Mouse (Mus musculus): ENCODE results near the gene Lrp5.

Gene Lrp5

GRCm38 (mm10) chr19:3656144-3656543 is 30.2 kb downstream of the Lrp5 start:
- DNase-seq (ENCODE audit: low read depth, low spot score): no peak

GRCm38 (mm10) chr19:3654940-3655339 is 31.4 kb downstream of the Lrp5 start:
- DNase-seq (ENCODE audit: low read depth, low spot score): no peak

- no peak for DNase-seq (ENCODE audit: low read depth, low spot score)
These were observed 32.3 kb downstream of the Lrp5 start for GRCm38 (mm10) chr19:3654058-3654457.

GRCm38 (mm10) chr19:3653508-3653907 is 32.9 kb downstream of the Lrp5 start:
- DNase-seq (ENCODE audit: low read depth, low spot score): no peak

- DNase-seq (ENCODE audit: low read depth, low spot score): no peak
These were observed 34.4 kb downstream of the Lrp5 start for GRCm38 (mm10) chr19:3651989-3652388.

- peak; percentile 65 for DNase-seq (ENCODE audit: low read depth, low spot score)
These were observed 35.1 kb downstream of the Lrp5 start for GRCm38 (mm10) chr19:3651220-3651619.

- no peak for DNase-seq (ENCODE audit: low read depth, low spot score)
These were observed 35.9 kb downstream of the Lrp5 start for GRCm38 (mm10) chr19:3650448-3650847.

GRCm38 (mm10) chr19:3648830-3649450 is 37.4 kb downstream of the Lrp5 start:
- DNase-seq (ENCODE audit: low read depth, low spot score): peak; percentile 57

- no peak for DNase-seq (ENCODE audit: low read depth, low spot score)
These were observed 38.4 kb downstream of the Lrp5 start for GRCm38 (mm10) chr19:3647999-3648398.

GRCm38 (mm10) chr19:3645813-3646212 is 40.6 kb downstream of the Lrp5 start:
- DNase-seq (ENCODE audit: low read depth, low spot score): no peak

GRCm38 (mm10) chr19:3645318-3645717 is 41.0 kb downstream of the Lrp5 start:
- no peak for DNase-seq (ENCODE audit: low read depth, low spot score)

- no peak for DNase-seq (ENCODE audit: low read depth, low spot score)
These were observed 46.8 kb downstream of the Lrp5 start for GRCm38 (mm10) chr19:3639561-3639960.

GRCm38 (mm10) chr19:3638698-3639097 is 47.7 kb downstream of the Lrp5 start:
- DNase-seq (ENCODE audit: low read depth, low spot score): no peak

GRCm38 (mm10) chr19:3632018-3632417 is 54.3 kb downstream of the Lrp5 start:
- no peak for DNase-seq (ENCODE audit: low read depth, low spot score)

GRCm38 (mm10) chr19:3631431-3631830 is 54.9 kb downstream of the Lrp5 start:
- DNase-seq (ENCODE audit: low read depth, low spot score): no peak

GRCm38 (mm10) chr19:3630486-3630885 is 55.9 kb downstream of the Lrp5 start:
- no peak for DNase-seq (ENCODE audit: low read depth, low spot score)

- no peak for DNase-seq (ENCODE audit: low read depth, low spot score)
These were observed 56.3 kb downstream of the Lrp5 start for GRCm38 (mm10) chr19:3630027-3630426.

- no peak for DNase-seq (ENCODE audit: low read depth, low spot score)
These were observed 58.1 kb downstream of the Lrp5 start for GRCm38 (mm10) chr19:3628223-3628622.

- DNase-seq (ENCODE audit: low read depth, low spot score): no peak
These were observed 61.3 kb downstream of the Lrp5 start for GRCm38 (mm10) chr19:3625111-3625510.

GRCm38 (mm10) chr19:3623824-3624223 is 62.5 kb downstream of the Lrp5 start:
- peak; percentile 82 for DNase-seq (ENCODE audit: low read depth, low spot score)

- no peak for DNase-seq (ENCODE audit: low read depth, low spot score)
These were observed 63.1 kb downstream of the Lrp5 start for GRCm38 (mm10) chr19:3623294-3623693.

GRCm38 (mm10) chr19:3620871-3621270 is 65.5 kb downstream of the Lrp5 start:
- no peak for DNase-seq (ENCODE audit: low read depth, low spot score)

GRCm38 (mm10) chr19:3619359-3619758 is 67.0 kb downstream of the Lrp5 start:
- peak; percentile 61 for DNase-seq (ENCODE audit: low read depth, low spot score)

GRCm38 (mm10) chr19:3613991-3614390 is 72.4 kb downstream of the Lrp5 start:
- DNase-seq (ENCODE audit: low read depth, low spot score): no peak
